In the genomic region with DNA sequence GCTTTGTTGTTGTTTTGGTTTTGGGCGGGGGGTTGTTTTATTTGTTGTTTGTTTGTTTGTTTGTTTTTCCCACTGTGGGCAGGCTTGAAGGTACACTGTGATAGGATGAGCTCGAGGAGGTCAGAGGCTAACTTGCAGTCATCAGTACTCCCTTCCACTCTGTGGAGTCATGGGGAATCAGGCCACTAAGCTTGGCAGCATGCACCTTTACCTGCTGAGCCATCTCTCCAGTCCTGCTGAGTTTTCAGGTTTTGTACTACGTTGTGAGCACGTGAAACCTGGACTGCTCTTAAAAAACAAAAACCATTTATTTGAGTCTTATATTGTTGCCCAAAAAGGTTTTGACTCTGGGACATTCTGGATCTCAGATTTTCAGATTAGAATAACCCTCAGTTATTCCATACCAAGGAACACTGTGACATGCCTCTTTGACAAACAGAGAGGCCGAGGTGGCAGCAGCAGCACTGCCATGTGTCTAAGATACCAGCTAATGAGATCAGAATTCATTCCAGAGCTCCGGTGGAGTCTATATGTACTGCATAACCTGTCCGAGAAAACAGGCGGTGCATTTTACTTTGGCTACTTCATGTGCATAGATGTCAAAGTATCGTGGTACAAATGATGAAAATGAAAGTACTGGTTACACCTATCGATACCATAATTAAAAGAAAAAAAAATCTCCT, we compare ENCODE assay signal across 12 mouse cellular contexts.
"Had no signal": no experiment of that assay in that cellular context is flagged by ENCODE, and none has a peak within 500 bp of the region (broad histone marks: within the 10 kb centered on the region; RNA-seq: fewer than 3 reads in every experiment).

No protein-coding gene starts in this region.

- ATAC-seq: midbrain, embryonic 16.5 days had no signal

- DNase-seq: kidney, adult 8-10 months; kidney, postnatal 14 days; kidney, postnatal 4 days; liver, embryonic 13.5 days; lung, adult 2 months; lung, postnatal 14 days; lung, postnatal 4 days; right cerebral cortex, adult 18-20 months; right cerebral cortex, postnatal 14 days; spleen, adult 18-20 months; thymus, postnatal 25 days had no signal
